In the genomic region with DNA sequence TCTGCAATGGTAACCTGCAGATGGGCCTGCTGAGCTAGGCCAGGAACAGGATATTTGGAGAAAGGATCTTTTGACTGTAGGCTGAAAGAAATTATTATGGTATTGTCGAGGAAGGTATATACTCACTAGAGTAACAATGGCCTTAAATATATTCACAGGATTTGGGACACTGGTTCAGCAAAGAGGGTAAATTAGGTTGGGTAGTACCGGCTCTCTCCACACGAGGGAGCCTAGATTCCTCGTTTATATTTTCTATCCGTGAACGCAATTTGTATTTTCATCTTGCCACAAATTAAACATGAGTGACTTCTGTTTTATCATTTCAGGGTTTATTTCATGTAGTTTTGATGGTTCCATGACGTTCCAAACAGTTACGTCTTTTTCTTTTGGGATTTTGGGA, we compare ENCODE assay signal across 8 mouse cellular contexts. TPM values are rescaled to one million over a fixed set of nuclear protein-coding genes. Genes with fewer than 3 reads are reported as not detected.
A peak's percentile ranks its signal among the peaks of the same experiment; 100 is the strongest.
DNase-seq lines count a peak whose midpoint lies in the region; ATAC-seq and TF ChIP-seq lines count a peak whose summit lies in the region.

No protein-coding gene starts in this region.

- no peak for ATAC-seq in intestine, embryonic 14.5 days (replicated peaks; ENCODE audit: low FRiP score, low TSS enrichment, low read depth)
- no peak for ATAC-seq in intestine, embryonic 16.5 days

- intact Hi-C loops in gastrocnemius, adult 2 months (cut with DNase I) = loop anchor here (2.0 to 10.0 kb wide), 3 partner anchors 570 to 1050 kb away; no protein-coding TSS in a partner anchor

- no peak for TF ChIP-seq EP300 in MEL (IDR thresholded peaks at IDR 0.05; ENCODE audit: low read depth in 1 of 2, low read length in 2 of 2)

- peaks cover 3% of the 10 kb centered on the region; the same call in 1 of the 2 replicates for H3K27me3 ChIP-seq in intestine, embryonic 14.5 days (replicated peaks; ENCODE audit: control insufficient read depth, insufficient read depth, low read length)
- H3K27me3 ChIP-seq in intestine, embryonic 16.5 days (replicated peaks; ENCODE audit: control insufficient read depth, insufficient read depth, low read length) = no peaks in the 10 kb centered on the region
- no peaks in the 10 kb centered on the region for H3K27me3 ChIP-seq in MEL (ENCODE audit: control insufficient read depth in 1 of 2, insufficient read depth in 2 of 2, low read length in 2 of 2)

- H3K9ac ChIP-seq in intestine, embryonic 14.5 days (ENCODE audit: low read length) = no peak overlapping the region
- no peak overlapping the region for H3K9ac ChIP-seq in intestine, embryonic 16.5 days (ENCODE audit: low read depth, low read length)
- no peak overlapping the region for H3K9ac ChIP-seq in MEL (ENCODE audit: control insufficient read depth, low read depth, low read length, poor library complexity, severe bottlenecking)

- H3K4me3 ChIP-seq in intestine, embryonic 14.5 days (ENCODE audit: low read depth, low read length) = no peak overlapping the region
- H3K4me3 ChIP-seq in intestine, embryonic 16.5 days (ENCODE audit: low read length) = no peak overlapping the region
- no peak overlapping the region for H3K4me3 ChIP-seq in MEL (ENCODE audit: control insufficient read depth in 1 of 2, insufficient read depth in 1 of 2, low read depth in 2 of 2, low read length in 2 of 2)
- no peak overlapping the region for H3K4me3 ChIP-seq in gastrocnemius, adult 2 months

- no peak overlapping the region for H3K27ac ChIP-seq in intestine, embryonic 14.5 days (ENCODE audit: low read depth)
- H3K27ac ChIP-seq in intestine, embryonic 16.5 days (ENCODE audit: low read length) = no peak overlapping the region
- H3K27ac ChIP-seq in MEL (ENCODE audit: control insufficient read depth, low read depth, low read length) = no peak overlapping the region
- no peak overlapping the region for H3K27ac ChIP-seq in gastrocnemius, adult 2 months

- 11% methylated on average over 8 of the region's 8 CpGs for WGBS in intestine, embryonic 14.5 days
- WGBS in intestine, embryonic 16.5 days = 9% methylated on average over 8 of the region's 8 CpGs

- no peak for TF ChIP-seq POLR2A in MEL (IDR thresholded peaks at IDR 0.05; ENCODE audit: control insufficient read depth in 1 of 2, insufficient read depth in 1 of 2, low read depth in 1 of 2, low read length in 2 of 2, poor library complexity in 1 of 2)

- H3K36me3 ChIP-seq in intestine, embryonic 14.5 days (ENCODE audit: control insufficient read depth, insufficient read depth, low read length) = no peaks in the 10 kb centered on the region
- no peaks in the 10 kb centered on the region for H3K36me3 ChIP-seq in intestine, embryonic 16.5 days (ENCODE audit: control insufficient read depth, insufficient read depth, low read length)
- H3K36me3 ChIP-seq in MEL (ENCODE audit: control insufficient read depth in 1 of 2, insufficient read depth in 2 of 2, low read length in 2 of 2) = no peaks in the 10 kb centered on the region

- no peaks in the 10 kb centered on the region for H3K9me3 ChIP-seq in intestine, embryonic 14.5 days (ENCODE audit: control insufficient read depth, low read length)
- H3K9me3 ChIP-seq in intestine, embryonic 16.5 days (ENCODE audit: control insufficient read depth, low read length) = no peaks in the 10 kb centered on the region
- H3K9me3 ChIP-seq in MEL (replicated peaks; ENCODE audit: insufficient read depth, low read length) = no peaks in the 10 kb centered on the region

- peak; percentile 27 to 79 (median 74); a peak in 5 of 6 replicates for TF ChIP-seq CTCF in MEL (IDR thresholded peaks at IDR 0.05 in 2 of 3, conservative IDR thresholded peaks at IDR 0.05 in 1 of 3; ENCODE audit: control insufficient read depth in 1 of 3, insufficient read depth in 1 of 3, low read depth in 2 of 3, low read length in 3 of 3, poor library complexity in 1 of 3, severe bottlenecking in 1 of 3)
- TF ChIP-seq CTCF in gastrocnemius, adult 2 months (IDR thresholded peaks at IDR 0.05) = peak; percentile 87

- no peaks in the 10 kb centered on the region for H3K79me2 ChIP-seq in MEL (ENCODE audit: control insufficient read depth, insufficient read depth, low read length, poor library complexity)

- peak; percentile 84 for DNase-seq in intestine, embryonic 14.5 days (ENCODE audit: low spot score)
- peak; percentile 39 for DNase-seq in MEL (ENCODE audit: low read depth, low spot score)
- DNase-seq in cerebellum, adult 9-11 months = peak; percentile 41
- peak; percentile 40 for DNase-seq in gastrocnemius, adult 2 months
- DNase-seq in layer of hippocampus, postnatal 10 days (ENCODE audit: low spot score in 2 of 2) = peak; percentile 79 to 82
- DNase-seq in mesoderm, embryonic 11.5 days (ENCODE audit: low read depth, low spot score) = peak; percentile 45
- DNase-seq in thymus, postnatal 4 days = peak; percentile 72

- H3K4me1 ChIP-seq in intestine, embryonic 14.5 days (replicated peaks; ENCODE audit: control insufficient read depth, insufficient read depth, low read length) = no peaks in the 10 kb centered on the region
- H3K4me1 ChIP-seq in intestine, embryonic 16.5 days (ENCODE audit: control insufficient read depth, insufficient read depth, low read length) = no peaks in the 10 kb centered on the region
- no peaks in the 10 kb centered on the region for H3K4me1 ChIP-seq in MEL (ENCODE audit: control insufficient read depth in 1 of 2, insufficient read depth in 2 of 2, low read length in 2 of 2)

- peak; percentile 76 for TF ChIP-seq RAD21 in MEL (IDR thresholded peaks at IDR 0.05; ENCODE audit: low read depth, low read length)

- no peak overlapping the region for H3K4me2 ChIP-seq in intestine, embryonic 14.5 days (ENCODE audit: low read length)
- no peak overlapping the region for H3K4me2 ChIP-seq in intestine, embryonic 16.5 days (ENCODE audit: low read depth, low read length)

TF ChIP-seq in MEL, 35 proteins besides CTCF, POLR2A, EP300 and RAD21:
- TF ChIP-seq ZC3H11A (IDR thresholded peaks at IDR 0.05; ENCODE audit: low read depth, low read length) (peak; percentile 56), POLR2AphosphoS2 (IDR thresholded peaks at IDR 0.05; ENCODE audit: low read length) (no peak), SMC3 (IDR thresholded peaks at IDR 0.05; ENCODE audit: low read depth, low read length) (peak; percentile 78)

RNA-seq across cellular contexts. Expression of a gene that starts 35.5 kb away (rescaled TPM):
- polyA plus RNA-seq in intestine, embryonic 14.5 days (2014; fragmentation: Nextera tagmentation; extraction: Ambion mirVana) = 51.4 and 53.4 TPM in 2 replicates
- polyA plus RNA-seq in intestine, embryonic 16.5 days (2015; fragmentation: Nextera tagmentation; extraction: Ambion mirVana) = 74.6 and 76.8 TPM in 2 replicates
- 56.8 and 61.3 TPM in 2 replicates for total RNA-seq in MEL (2012; rRNA removed)
- polyA plus RNA-seq in MEL (2012; ENCODE audit: insufficient read depth in 1 of 2, insufficient read length in 2 of 2, low read depth in 1 of 2, low replicate concordance in 2 of 2, missing spikeins in 1 of 2) = 100 to 1,000 TPM in 1 of 2 experiments, 10 to 100 TPM in 1; 65.1 to 173 TPM
- total RNA-seq in gastrocnemius, adult 2 months (2021) = 10 to 100 TPM; 29.1 to 45.9 TPM
- total RNA-seq in layer of hippocampus, postnatal 10 days (2021) = 10 to 100 TPM; 33.5 to 34.4 TPM

RNA-seq across cellular contexts. Expression of a gene that starts 35.8 kb away (rescaled TPM):
- polyA plus RNA-seq in intestine, embryonic 14.5 days (2014; fragmentation: Nextera tagmentation; extraction: Ambion mirVana) = 21.1 and 22.1 TPM in 2 replicates
- polyA plus RNA-seq in intestine, embryonic 16.5 days (2015; fragmentation: Nextera tagmentation; extraction: Ambion mirVana) = 14.9 and 16.1 TPM in 2 replicates
- total RNA-seq in MEL (2012; rRNA removed) = not detected in 2 replicates
- polyA plus RNA-seq in MEL (2012; ENCODE audit: insufficient read depth in 1 of 2, insufficient read length in 2 of 2, low read depth in 1 of 2, low replicate concordance in 2 of 2, missing spikeins in 1 of 2) = under 1 TPM in 1 of 2 experiments, not detected in 1; 0.01 TPM
- total RNA-seq in gastrocnemius, adult 2 months (2021) = 1 to 10 TPM; 1.3 to 2.8 TPM
- 10 to 100 TPM; 15.8 to 16.9 TPM for total RNA-seq in layer of hippocampus, postnatal 10 days (2021)

Comparison
In these comparisons a context has a peak if more than half of its experiments do, and no peak if none do; other contexts are left out.
1. RNA of a gene that starts 35.8 kb away (total RNA-seq): 15.8 to 16.9 TPM in layer of hippocampus, postnatal 10 days; 1.3 to 2.8 TPM in gastrocnemius, adult 2 months and not detected in MEL; every median in the first group is over 4 times any median in the second.
2. Peak in every context shown above with its lines, with median percentiles within 50 percentile points of each other: DNase-seq.